Mouse (Mus musculus): ENCODE results near the gene Mindy4.

DNA sequence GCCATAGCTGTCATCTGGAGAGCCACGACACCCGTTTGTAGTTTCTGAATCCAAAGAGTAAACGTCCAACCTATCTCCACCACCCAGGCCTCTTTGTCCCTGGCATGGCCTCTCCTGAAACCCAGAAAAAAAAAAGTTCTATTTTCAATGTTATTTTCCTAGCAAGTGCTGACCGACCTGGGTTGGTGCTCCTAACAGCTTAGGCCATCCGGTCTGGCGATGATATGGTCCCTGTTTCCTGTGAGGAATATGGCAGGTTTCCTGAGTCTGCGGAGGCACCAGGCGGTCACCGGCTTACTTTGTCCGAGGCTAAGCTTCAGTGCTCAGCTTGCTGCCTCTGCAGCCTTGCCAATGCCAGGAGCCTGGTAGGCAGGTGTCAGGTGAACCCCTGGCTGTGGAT, 71.8 kb downstream of the Mindy4 start:
- TF ChIP-seq POLR2A (IDR thresholded peaks at IDR 0.05; ENCODE audit: extremely low read depth, insufficient read depth, low read length), result no peak
- TF ChIP-seq CTCF (IDR thresholded peaks at IDR 0.05; ENCODE audit: extremely low read depth, insufficient read depth, low read length), result no peak
